Mouse (Mus musculus) lung, embryonic 14.5 days (tissue): ENCODE results near the gene Vps29. TPM values are rescaled to one million over a fixed set of nuclear protein-coding genes. Genes with fewer than 3 reads are reported as not detected.
A peak's percentile ranks its signal among the peaks of the same experiment; 100 is the strongest.

Experiments
- ATAC-seq: fragments of 200-750 bp; cut with Nextera tagmentation; 2 replicates; pipeline ENCODE4 v1.8.0; 2017; ENCODE audit warnings: mild to moderate bottlenecking, moderate TSS enrichment, moderate library complexity; ENCODE audit not compliant: insufficient read depth
- DNase-seq: peaks from one replicate; pipeline ENCODE4 v3.0.0-alpha.2; 2015
- H3K27ac ChIP-seq: fragments of 300-500 bp; sonication (generic); 2 replicates; pipeline ENCODE4 v1.5.1; 2014; ENCODE audit warnings: low read depth, mild to moderate bottlenecking, moderate library complexity
- H3K27me3 ChIP-seq: fragments of 300-500 bp; sonication (generic); 2 replicates; pipeline ENCODE4 v1.6.1; 2014; ENCODE audit warnings: low read length, control low read depth; ENCODE audit not compliant: insufficient read depth
- H3K36me3 ChIP-seq: fragments of 300-500 bp; sonication (generic); 2 replicates; pipeline ENCODE4 v1.6.1; 2014; ENCODE audit warnings: control low read depth; ENCODE audit not compliant: insufficient read depth
- H3K4me1 ChIP-seq: fragments of 300-500 bp; sonication (generic); 2 replicates; pipeline ENCODE4 v1.6.1; 2014; ENCODE audit warnings: antibody characterized with exemption, control low read depth; ENCODE audit not compliant: insufficient read depth
- H3K4me2 ChIP-seq: fragments of 300-500 bp; sonication (generic); 2 replicates; pipeline ENCODE4 v1.6.1; 2014; ENCODE audit warnings: mild to moderate bottlenecking
- H3K4me3 ChIP-seq: fragments of 300-500 bp; sonication (generic); 2 replicates; pipeline ENCODE4 v1.5.1; 2014; ENCODE audit warnings: low read depth, low read length
- H3K9ac ChIP-seq: fragments of 300-500 bp; sonication (generic); 2 replicates; pipeline ENCODE4 v1.6.1; 2014
- H3K9me3 ChIP-seq: fragments of 300-500 bp; sonication (generic); 2 replicates; pipeline ENCODE4 v1.6.1; 2016; ENCODE audit warnings: low read depth, low read length, control low read depth
- CTCF ChIP-seq: IDR thresholded peaks from 2 replicates; pipeline ENCODE4 v1.5.1; 2016; ENCODE audit warnings: antibody characterized with exemption, low read depth
- WGBS: fragments of 180-500 bp; shearing (Covaris S2); extraction: QIAGEN DNeasy Blood & Tissue Kit; methylation state at CpG from one replicate; pipeline ENCODE4 v1.1.7; 2014; 5-methylcytosine and 5-hydroxymethylcytosine counted together
- polyA plus RNA-seq: library from polyadenylated mRNA; unstranded; fragments of >200 nt; fragmentation: Nextera tagmentation; extraction: Ambion mirVana; gene quantifications from 2 replicates; pipeline ENCODE4 v1.2.1, GENCODE M21; 2014

Vps29 gene
- polyA plus RNA-seq, 1 experiment from 2014 or later: 219 TPM

DNA sequence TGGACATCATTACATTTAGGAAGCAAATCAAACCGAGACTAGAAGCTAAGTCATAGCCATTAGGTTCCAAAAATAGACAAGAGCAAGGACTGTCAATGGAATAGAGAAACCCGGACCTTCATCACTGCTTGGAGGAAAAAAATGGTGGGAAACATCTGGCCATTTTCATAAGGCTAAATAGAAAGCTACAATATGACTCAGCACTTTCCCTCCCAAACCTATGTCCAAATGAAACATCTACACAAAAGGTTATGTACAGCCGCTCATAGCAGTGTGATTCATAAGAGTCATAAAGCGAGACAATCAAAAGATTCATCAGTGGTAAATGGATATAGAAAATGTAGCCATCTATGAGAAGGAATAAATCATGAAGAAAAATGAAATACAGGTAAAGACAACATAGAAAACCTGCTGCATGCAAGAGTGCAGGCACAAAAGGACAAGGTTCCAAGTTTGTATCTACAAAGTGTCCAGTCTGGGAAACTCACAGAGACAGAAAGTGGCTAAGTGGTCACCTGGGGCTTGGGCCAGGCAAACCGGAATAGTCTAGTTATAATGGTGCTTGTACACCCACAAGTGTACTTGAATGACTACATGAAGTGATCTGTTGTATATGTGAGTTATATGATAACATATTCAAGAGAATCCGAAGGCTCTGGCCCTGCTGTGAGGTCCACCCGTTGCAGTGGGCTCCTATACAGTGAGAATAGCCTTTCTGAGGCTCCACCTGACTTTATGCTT is 17.4 kb upstream of the Vps29 start:
- DNase-seq (no peak), ATAC-seq (no peak)
- Histone ChIP-seq H3K9ac (no peak overlapping the region), H3K36me3 (no peaks in the 10 kb centered on the region), H3K4me2 (no peak overlapping the region), H3K9me3 (no peaks in the 10 kb centered on the region), H3K27me3 (no peaks in the 10 kb centered on the region), H3K27ac (no peak overlapping the region), H3K4me1 (no peaks in the 10 kb centered on the region), H3K4me3 (no peak overlapping the region)
- no peak for TF ChIP-seq CTCF
- WGBS: 79% methylated on average over 7 of the region's 7 CpGs

DNA sequence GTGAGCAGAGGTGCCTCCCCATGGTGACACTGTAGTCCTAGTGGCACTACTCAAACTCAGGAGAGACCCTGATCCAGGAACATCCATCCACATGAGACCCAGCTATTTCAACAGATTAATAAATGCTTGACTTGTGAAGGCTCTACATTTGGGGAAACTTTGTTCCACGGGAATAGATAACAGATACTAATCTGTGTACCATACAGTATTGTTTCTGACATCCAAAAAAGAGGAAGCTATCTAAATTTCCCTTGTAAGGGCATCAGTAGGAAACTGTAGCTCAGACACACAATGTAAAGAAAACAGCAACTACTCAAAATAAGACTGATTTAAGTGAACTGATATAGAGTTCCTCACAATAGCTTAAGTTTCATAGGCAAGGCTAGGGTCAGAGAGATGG is 11.3 kb upstream of the Vps29 start:
- Histone ChIP-seq H3K9ac (no peak overlapping the region), H3K36me3 (no peaks in the 10 kb centered on the region), H3K4me3 (no peak overlapping the region), H3K4me2 (no peak overlapping the region), H3K9me3 (0 out of 2 replicates have a peak, but pooled peaks cover 5% of the 10 kb centered on the region), H3K4me1 (no peaks in the 10 kb centered on the region), H3K27ac (no peak overlapping the region), H3K27me3 (no peaks in the 10 kb centered on the region)
- DNase-seq (no peak), ATAC-seq (no peak)
- WGBS: 63% methylated on average over 1 of the region's 1 CpGs
- TF ChIP-seq CTCF: no peak

DNA sequence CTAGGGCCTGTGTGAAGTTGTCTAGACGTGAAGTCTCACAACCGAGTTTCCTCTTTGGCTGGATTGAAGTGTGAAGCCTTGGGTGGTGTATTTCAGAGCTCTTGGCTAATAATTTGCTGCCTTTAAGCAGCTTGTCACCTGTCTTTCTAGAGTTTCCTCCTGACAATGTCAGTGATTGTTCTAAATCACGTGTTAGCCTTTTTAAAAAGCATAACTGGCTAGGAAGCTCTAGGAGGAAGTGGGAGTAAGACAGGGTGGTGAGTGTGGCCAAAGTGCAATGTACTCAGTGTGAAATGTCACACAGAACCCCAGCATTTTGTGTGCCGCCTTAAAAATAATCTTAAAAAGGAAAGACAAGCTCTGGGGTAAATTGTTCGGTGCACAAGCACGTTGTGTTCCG is 10.4 kb upstream of the Vps29 start:
- H3K4me1 ChIP-seq: no peaks in the 10 kb centered on the region
- H3K9me3 ChIP-seq: 0 out of 2 replicates have a peak, but pooled peaks cover 5% of the 10 kb centered on the region
- DNase-seq (no peak), ATAC-seq (no peak)
- H3K36me3 ChIP-seq: no peaks in the 10 kb centered on the region
- no peak overlapping the region for H3K9ac ChIP-seq
- no peaks in the 10 kb centered on the region for H3K27me3 ChIP-seq
- no peak overlapping the region for H3K27ac ChIP-seq
- no peak overlapping the region for H3K4me2 ChIP-seq
- no peak overlapping the region for H3K4me3 ChIP-seq
- TF ChIP-seq CTCF: no peak
- WGBS: 51% methylated on average over 7 of the region's 7 CpGs

DNA sequence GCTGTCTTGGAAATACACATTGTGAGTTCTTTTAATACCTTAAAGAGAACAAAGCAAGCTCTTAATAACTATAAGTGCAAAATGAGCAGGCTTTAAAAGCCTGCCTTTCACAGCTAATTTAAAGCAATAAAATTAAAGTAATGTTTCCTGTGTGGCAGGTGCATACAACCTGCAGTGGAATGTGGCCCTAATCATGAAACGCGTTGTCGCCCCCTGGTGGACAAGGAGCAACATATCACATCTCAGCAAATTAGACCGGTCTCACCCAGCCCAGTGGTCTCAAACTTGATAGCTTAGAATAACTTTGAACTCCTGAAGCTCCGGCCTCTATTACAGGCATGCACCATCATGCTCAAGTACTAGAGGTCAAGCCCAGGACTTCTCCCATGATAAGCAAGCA is 9.9 kb upstream of the Vps29 start:
- 0 out of 2 replicates have a peak, but pooled peaks cover 5% of the 10 kb centered on the region for H3K9me3 ChIP-seq
- peak; percentile 68; the same call in 1 of the 2 replicates for ATAC-seq
- no peak overlapping the region for H3K4me3 ChIP-seq
- H3K4me1 ChIP-seq: no peaks in the 10 kb centered on the region
- no peak overlapping the region for H3K4me2 ChIP-seq
- TF ChIP-seq CTCF: peak; percentile 94
- WGBS: 6% methylated on average over 5 of the region's 5 CpGs
- H3K36me3 ChIP-seq: no peaks in the 10 kb centered on the region
- DNase-seq: peak; percentile 87
- H3K27me3 ChIP-seq: no peaks in the 10 kb centered on the region
- H3K9ac ChIP-seq: no peak overlapping the region
- H3K27ac ChIP-seq: no peak overlapping the region

DNA sequence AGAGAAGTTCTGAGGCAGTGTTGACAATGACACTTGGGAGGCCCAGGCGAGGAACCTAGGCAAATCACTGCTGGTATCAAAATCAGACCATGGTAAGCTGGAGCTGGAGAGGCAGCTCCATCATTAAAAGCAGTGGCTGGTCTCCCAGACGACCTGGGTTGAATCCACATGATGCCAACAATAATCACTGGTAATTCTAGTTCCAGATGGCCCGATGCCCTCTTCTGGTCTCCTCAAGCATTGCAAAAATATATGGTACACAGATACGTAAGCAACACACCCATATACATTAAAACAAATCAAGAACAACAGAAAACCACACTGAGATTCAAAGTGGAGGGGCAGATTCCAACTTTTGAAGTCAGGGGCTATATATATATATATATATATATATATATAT is 8.4 kb upstream of the Vps29 start:
- Histone ChIP-seq H3K4me1 (no peaks in the 10 kb centered on the region), H3K36me3 (no peaks in the 10 kb centered on the region), H3K4me2 (no peak overlapping the region), H3K9ac (no peak overlapping the region), H3K27ac (no peak overlapping the region), H3K27me3 (no peaks in the 10 kb centered on the region), H3K4me3 (no peak overlapping the region), H3K9me3 (0 out of 2 replicates have a peak, but pooled peaks cover 5% of the 10 kb centered on the region)
- WGBS: 77% methylated on average over 4 of the region's 4 CpGs
- ATAC-seq (no peak), DNase-seq (no peak)
- TF ChIP-seq CTCF: no peak

DNA sequence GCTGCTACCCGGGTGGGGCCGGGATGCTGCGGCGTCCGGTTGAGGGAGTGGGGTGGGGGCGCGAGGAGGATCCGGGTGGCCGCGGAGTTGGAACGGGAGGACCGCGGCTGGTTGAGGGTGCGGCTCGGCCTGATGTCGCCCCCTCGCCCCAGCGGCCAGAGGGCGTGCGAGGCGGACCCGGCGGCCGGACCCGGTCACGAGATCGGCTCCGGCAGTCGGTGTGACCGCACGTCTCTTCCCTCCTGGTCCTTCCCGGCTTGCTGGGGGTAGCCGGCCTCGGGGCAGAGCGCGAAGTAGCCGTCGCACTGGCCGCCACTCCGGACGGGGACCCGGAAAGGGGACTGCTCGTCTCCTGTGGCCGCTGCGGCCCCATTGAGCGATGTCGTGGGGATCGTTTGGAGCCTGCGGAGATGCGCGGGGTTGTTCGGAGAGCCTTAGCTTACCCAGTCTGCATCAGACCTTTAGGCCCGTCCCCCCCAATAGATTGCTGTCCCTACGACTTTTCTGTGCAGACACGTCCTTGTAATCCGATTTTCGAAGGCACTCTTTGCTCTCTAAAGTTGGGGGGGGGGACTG is 411 bp downstream of the Vps29 start:
- Histone ChIP-seq H3K27ac (peak overlapping the region; percentile 63), H3K4me1 (0 out of 2 replicates have a peak, but pooled peaks cover 2% of the 10 kb centered on the region), H3K9me3 (no peaks in the 10 kb centered on the region), H3K27me3 (no peaks in the 10 kb centered on the region), H3K9ac (peak overlapping the region; percentile 84), H3K36me3 (0 out of 2 replicates have a peak, but pooled peaks cover under 1% of the 10 kb centered on the region), H3K4me2 (peak overlapping the region; percentile 86), H3K4me3 (peak overlapping the region; percentile 86)
- no peak for TF ChIP-seq CTCF
- ATAC-seq (peak; percentile 80), DNase-seq (no peak)
- WGBS: under 1% methylated on average over 55 of the region's 57 CpGs

DNA sequence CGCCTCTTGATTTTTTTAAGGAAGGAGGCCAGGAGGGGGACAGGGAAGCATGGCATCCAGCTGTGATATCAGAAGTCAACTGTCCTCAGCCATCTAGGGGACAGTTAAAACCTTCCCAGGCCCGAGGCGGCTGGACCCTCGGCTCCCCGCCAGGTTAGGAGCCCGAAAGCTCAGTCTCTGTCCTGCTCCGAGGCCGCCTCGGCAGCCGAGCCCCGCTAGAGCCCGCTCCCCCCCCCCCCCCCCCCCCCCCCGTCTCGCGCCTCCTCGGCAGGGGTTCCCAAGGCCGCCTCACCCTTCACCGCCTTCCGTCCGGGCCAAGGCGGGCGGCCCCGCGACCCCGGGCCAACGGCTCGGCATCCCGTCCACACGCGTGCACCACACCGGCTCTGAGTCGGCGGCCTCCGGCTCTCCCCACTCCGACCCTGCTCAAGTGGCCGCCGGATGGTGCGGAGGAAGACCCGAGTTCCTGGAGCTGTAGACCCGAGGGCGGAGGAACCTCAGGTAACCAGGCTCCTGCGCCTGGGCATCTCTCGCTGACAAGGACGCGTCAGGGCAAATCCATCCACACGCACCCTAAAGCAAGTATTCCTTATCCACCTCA is 17.5 kb downstream of the Vps29 start, which contains the start of gene Gpn3:
TSS of gene Gpn3 (plus strand) at position 286 of the 601 bp plus-strand sequence.
- no peaks in the 10 kb centered on the region for H3K27me3 ChIP-seq
- under 1% methylated on average over 33 of the region's 46 CpGs for WGBS
- no peaks in the 10 kb centered on the region for H3K9me3 ChIP-seq
- H3K4me2 ChIP-seq: peak within 1 kb of the TSS; percentile 84
- TF ChIP-seq CTCF: no peak
- DNase-seq (peak; percentile 44), ATAC-seq (peak; percentile 84)
- H3K9ac ChIP-seq: peak within 1 kb of the TSS; percentile 82
- H3K27ac ChIP-seq: peak within 1 kb of the TSS; percentile 92
- H3K36me3 ChIP-seq: peaks cover 44% of the 10 kb centered on the region
- H3K4me3 ChIP-seq: peak within 1 kb of the TSS; percentile 65
- H3K4me1 ChIP-seq: peaks cover 8% of the 10 kb centered on the region; the same call in 1 of the 2 replicates
